Mouse (Mus musculus): ENCODE data around the gene Stpg2. TPM values are rescaled to one million over a fixed set of nuclear protein-coding genes. Genes with fewer than 3 reads are reported as not detected.

Gene Stpg2
- not detected for total RNA-seq (2021)
- long read RNA-seq, experiment 1, partial matches to known transcripts = 1 of 1 reads
- long read RNA-seq, experiment 1, other reads (novel, unspliced or antisense) = 0 of 1 reads
- long read RNA-seq, experiment 2 = 0 reads

DNA sequence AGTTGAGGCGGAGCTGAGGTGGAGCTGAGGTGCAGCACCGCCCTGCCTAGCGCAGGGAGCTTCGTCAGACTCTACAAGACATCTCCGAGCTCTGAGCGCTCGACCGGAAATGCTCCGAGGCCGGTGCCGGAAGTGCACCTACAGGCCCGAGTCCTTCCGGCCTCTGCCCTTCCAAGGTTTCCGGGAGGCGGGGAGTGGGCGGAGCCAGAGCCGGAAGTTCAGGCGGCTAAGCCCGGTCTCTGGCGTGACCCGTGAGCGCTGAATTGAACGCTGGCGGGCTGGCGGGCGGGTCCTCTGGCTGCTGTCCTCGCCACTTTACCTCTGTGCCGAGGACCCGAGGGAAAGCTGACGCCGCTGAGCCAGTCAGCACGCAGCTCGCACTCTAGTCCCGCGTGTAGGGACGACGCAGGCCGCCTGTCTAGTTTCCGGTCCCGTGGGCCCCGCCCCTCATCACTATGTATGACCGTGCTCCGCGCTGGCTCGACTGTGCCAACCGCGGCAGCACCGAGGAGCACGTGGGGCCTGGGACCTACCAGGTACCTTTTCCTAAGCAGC lies at the start of gene Stpg2:
Gene Stpg2, plus strand, starts transcription at position 251 of the 555 bp plus-strand sequence.
- peak; percentile 61 for TF ChIP-seq CTCF (conservative IDR thresholded peaks at IDR 0.05)
- peak within 1 kb of the TSS; percentile 75 for H3K4me3 ChIP-seq
- DNase-seq (ENCODE audit: low spot score in 2 of 2) = peak; percentile 95 to 96
- H3K27ac ChIP-seq = peak within 1 kb of the TSS; percentile 95

DNA sequence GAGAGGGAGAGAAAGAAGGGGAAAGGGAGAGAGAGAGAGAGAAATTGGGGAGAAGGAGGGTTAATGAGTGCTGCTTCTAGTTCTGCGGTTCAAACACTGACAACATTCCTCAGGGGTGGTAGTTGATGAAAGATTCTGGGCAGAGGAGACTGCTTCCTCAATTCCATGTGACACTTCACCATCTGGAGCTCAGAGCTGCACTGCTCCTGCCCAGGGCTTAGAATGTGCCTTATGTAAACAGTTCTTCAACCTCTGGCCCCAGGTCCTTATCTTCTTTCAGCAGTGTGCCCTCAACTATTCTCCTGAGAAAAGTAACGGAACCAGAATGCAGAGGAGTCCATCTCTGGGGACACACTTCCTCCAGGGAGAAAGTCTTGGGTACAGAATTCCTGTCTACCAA lies 43.3 kb upstream of the Stpg2 start:
- no peak overlapping the region for H3K27ac ChIP-seq
- TF ChIP-seq CTCF (conservative IDR thresholded peaks at IDR 0.05) = no peak
- H3K4me3 ChIP-seq = no peak overlapping the region
- no peak for DNase-seq (ENCODE audit: low spot score in 2 of 2)

DNA sequence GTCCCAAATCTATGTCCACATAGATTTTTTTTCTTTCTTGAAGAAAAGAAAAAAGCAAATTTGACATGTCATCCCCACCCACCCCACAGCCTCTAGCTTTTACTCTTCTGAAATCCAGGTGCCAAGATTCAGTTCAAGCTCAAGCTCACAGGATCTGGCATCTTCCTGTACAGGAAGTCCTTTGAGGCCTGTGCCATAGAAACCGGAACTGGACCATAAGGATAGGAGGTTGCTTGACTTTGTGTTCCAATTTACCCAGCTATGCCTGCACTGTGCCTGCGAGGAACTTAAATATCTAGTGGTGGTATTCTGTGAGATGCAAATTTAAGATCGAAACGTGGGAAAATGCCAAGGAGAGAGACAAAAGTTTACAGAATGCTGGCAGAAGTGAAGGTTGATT lies 42.8 kb upstream of the Stpg2 start:
- no peak for TF ChIP-seq CTCF (conservative IDR thresholded peaks at IDR 0.05)

GRCm38 (mm10) chr3:139168510-139169269 lies 36.8 kb upstream of the Stpg2 start:
- DNase-seq (ENCODE audit: low spot score in 2 of 2) = no peak
- Histone ChIP-seq H3K27ac (no peak overlapping the region), H3K4me3 (no peak overlapping the region)
- no peak for TF ChIP-seq CTCF (conservative IDR thresholded peaks at IDR 0.05)

More for the DNA sequence above, 42.8 kb upstream of the Stpg2 start:
- DNase-seq (ENCODE audit: low spot score in 2 of 2) = no peak
- H3K4me3 ChIP-seq = no peak overlapping the region
- no peak overlapping the region for H3K27ac ChIP-seq

DNA sequence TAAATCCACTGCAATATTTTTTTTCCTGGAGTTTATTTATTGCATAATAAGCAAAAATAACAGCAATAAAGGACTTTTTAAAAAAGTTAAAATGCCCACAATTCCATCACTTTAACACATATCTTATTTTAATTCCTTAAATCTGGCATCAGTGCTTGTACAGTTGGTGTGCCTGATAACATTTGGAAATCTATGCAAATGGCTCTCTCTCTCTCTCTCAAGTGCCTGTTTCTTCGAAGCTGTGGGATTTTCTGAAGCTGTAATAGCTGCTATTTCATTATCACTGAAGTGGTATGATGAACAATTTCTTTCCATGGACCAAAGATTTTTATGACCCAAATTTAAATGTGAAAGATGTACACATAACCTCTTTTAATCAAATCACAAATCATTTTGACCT lies 35.8 kb upstream of the Stpg2 start:
- peak overlapping the region; percentile 53 for H3K27ac ChIP-seq
- no peak for DNase-seq (ENCODE audit: low spot score in 2 of 2)
- no peak overlapping the region for H3K4me3 ChIP-seq
- no peak for TF ChIP-seq CTCF (conservative IDR thresholded peaks at IDR 0.05)

DNA sequence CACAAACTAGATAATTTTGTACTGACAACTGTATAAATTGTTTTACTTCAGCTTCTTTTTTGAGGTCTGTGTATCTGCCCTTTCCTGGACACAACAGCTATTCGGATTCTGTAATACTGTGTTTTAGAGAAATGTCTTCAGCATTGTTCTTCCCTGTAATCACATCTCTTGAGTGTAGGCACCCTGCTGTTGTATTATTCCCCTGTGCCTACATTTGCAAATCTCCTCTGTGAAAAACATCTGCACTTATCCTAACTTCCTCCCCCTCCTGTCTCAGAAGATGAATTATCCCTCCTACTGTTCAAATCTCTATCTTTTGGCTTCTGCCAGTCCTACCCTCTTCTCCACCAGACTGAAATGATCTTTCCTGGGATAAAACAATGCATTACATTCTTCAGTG lies 28.6 kb upstream of the Stpg2 start:
- H3K4me3 ChIP-seq = no peak overlapping the region
- H3K27ac ChIP-seq = no peak overlapping the region
- DNase-seq (ENCODE audit: low spot score in 2 of 2) = no peak
- no peak for TF ChIP-seq CTCF (conservative IDR thresholded peaks at IDR 0.05)

DNA sequence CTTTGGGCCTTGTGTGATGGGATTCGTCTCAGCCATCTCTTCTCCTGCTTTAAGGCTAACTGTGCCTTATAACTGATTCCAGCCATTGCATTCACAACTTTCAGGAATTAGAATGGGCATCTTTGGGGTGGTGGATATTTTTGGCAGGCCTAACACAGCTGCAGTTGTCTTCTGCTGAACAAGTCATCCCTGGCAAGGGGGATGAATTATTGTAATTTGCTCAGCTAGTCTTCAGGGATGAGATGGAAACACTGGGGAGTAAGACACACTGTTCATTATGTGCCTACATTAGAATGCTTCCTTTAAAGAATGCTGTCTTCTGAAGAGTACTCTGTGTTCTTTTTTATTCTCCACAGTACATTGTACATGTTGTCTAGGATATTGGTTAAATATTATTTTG lies 14.0 kb upstream of the Stpg2 start:
- no peak for TF ChIP-seq CTCF (conservative IDR thresholded peaks at IDR 0.05)
- no peak overlapping the region for H3K27ac ChIP-seq
- H3K4me3 ChIP-seq = no peak overlapping the region
- no peak for DNase-seq (ENCODE audit: low spot score in 2 of 2)

GRCm38 (mm10) chr3:139193917-139194316 lies 11.6 kb upstream of the Stpg2 start:
- Histone ChIP-seq H3K4me3 (no peak overlapping the region), H3K27ac (no peak overlapping the region)
- TF ChIP-seq CTCF (conservative IDR thresholded peaks at IDR 0.05) = peak; percentile 75
- no peak for DNase-seq (ENCODE audit: low spot score in 2 of 2)

DNA sequence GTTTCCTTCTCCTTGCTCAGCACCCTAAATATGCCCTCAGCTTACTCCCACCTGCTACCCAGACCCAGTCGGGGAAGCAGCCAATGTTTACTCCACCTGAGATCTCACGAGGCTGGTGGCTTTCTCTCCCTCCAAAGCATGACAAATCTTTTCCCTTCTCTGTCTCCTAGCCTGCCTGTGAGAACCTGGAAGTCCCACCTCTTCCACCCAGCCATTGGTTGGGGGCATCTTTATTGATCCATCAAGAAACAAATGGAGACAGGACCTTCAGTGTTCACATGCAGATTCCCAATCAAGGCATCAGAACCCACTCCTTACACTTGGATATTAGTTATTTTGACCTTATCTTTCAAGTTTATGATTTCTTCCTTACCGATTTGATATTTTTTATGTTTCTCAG lies 7.1 kb upstream of the Stpg2 start:
- H3K27ac ChIP-seq = no peak overlapping the region
- TF ChIP-seq CTCF (conservative IDR thresholded peaks at IDR 0.05) = no peak
- DNase-seq (ENCODE audit: low spot score in 2 of 2) = no peak
- no peak overlapping the region for H3K4me3 ChIP-seq

GRCm38 (mm10) chr3:139200324-139200723 lies 5.2 kb upstream of the Stpg2 start:
- Histone ChIP-seq H3K27ac (no peak overlapping the region), H3K4me3 (no peak overlapping the region)
- TF ChIP-seq CTCF (conservative IDR thresholded peaks at IDR 0.05) = no peak
- DNase-seq (ENCODE audit: low spot score in 2 of 2) = no peak

DNA sequence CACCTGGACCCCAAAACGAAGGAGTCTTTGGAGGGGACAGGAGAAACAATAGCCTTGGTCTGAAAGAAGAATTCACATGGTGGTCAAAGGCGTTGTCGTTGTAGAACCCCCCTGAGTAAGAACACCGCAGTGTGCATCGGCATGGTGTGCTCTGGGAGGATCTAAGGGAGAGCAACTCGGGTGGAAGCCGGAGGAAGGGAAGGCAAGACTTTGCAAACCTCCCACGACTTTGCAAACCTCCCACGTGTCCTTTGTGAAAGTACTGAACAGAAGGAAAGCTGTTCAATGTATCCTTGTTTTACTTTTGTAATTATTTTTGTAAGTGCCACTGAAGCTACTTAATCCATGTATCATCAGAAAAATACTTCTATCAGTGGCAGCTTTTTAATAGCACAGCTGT lies 11.5 kb downstream of the Stpg2 start:
- H3K4me3 ChIP-seq = no peak overlapping the region
- TF ChIP-seq CTCF (conservative IDR thresholded peaks at IDR 0.05) = no peak
- H3K27ac ChIP-seq = no peak overlapping the region
- DNase-seq (ENCODE audit: low spot score in 2 of 2) = no peak

- Histone ChIP-seq H3K4me3 (no peak overlapping the region), H3K27ac (no peak overlapping the region)
- no peak for DNase-seq (ENCODE audit: low spot score in 2 of 2)
- TF ChIP-seq CTCF (conservative IDR thresholded peaks at IDR 0.05) = no peak
These were observed 19.6 kb downstream of the Stpg2 start for GRCm38 (mm10) chr3:139225123-139225522.

- Histone ChIP-seq H3K27ac (no peak overlapping the region), H3K4me3 (no peak overlapping the region)
- no peak for TF ChIP-seq CTCF (conservative IDR thresholded peaks at IDR 0.05)
- no peak for DNase-seq (ENCODE audit: low spot score in 2 of 2)
These were observed 21.3 kb downstream of the Stpg2 start for GRCm38 (mm10) chr3:139226811-139227210.

- H3K4me3 ChIP-seq = no peak overlapping the region
- no peak for TF ChIP-seq CTCF (conservative IDR thresholded peaks at IDR 0.05)
- no peak overlapping the region for H3K27ac ChIP-seq
- no peak for DNase-seq (ENCODE audit: low spot score in 2 of 2)
These were observed 39.7 kb downstream of the Stpg2 start for GRCm38 (mm10) chr3:139245219-139245618.

All from layer of hippocampus, adult 2 months (tissue).